Mouse (Mus musculus) spleen, adult 2 months (tissue): ENCODE results near the gene Kdm3a. TPM values are rescaled to one million over a fixed set of nuclear protein-coding genes. Genes with fewer than 3 reads are reported as not detected.
A peak's percentile ranks its signal among the peaks of the same experiment; 100 is the strongest.

Source experiments
- DNase-seq, 2 experiments: peaks; one replicate each; pipeline versions ENCODE4 v3.0.0 to v3.0.0-alpha.2; 2012 to 2021; ENCODE audit warnings: low spot score in 2 of 2, low read depth in 1 of 2
- H3K27ac ChIP-seq: fragments of 200-500 bp; 2 replicates; pipeline ENCODE4 v1.5.1; 2012; ENCODE audit warnings: low read length, inconsistent platforms; ENCODE audit not compliant: insufficient read depth
- H3K27me3 ChIP-seq: fragments of 200-500 bp; 2 replicates; pipeline ENCODE4 v1.6.1; 2012; ENCODE audit warnings: mild to moderate bottlenecking, moderate library complexity, low read length, inconsistent platforms; ENCODE audit not compliant: control insufficient read depth, insufficient read depth
- H3K36me3 ChIP-seq: fragments of 200-500 bp; 2 replicates; pipeline ENCODE4 v1.6.1; 2012; ENCODE audit warnings: mild to moderate bottlenecking, low read length, inconsistent platforms; ENCODE audit not compliant: control insufficient read depth, insufficient read depth
- H3K4me1 ChIP-seq: fragments of 200-500 bp; 2 replicates; pipeline ENCODE4 v1.6.1; 2011; ENCODE audit warnings: inconsistent platforms; ENCODE audit not compliant: control insufficient read depth, insufficient read depth, insufficient read length
- H3K4me3 ChIP-seq: fragments of 200-500 bp; 2 replicates; pipeline ENCODE4 v1.5.1; 2011; ENCODE audit warnings: mild to moderate bottlenecking, inconsistent platforms; ENCODE audit not compliant: insufficient read depth, insufficient read length; ENCODE audit errors: extremely low read depth
- CTCF ChIP-seq: fragments of 200-500 bp; IDR thresholded peaks from 2 replicates; pipeline ENCODE4 v1.5.1; 2011; ENCODE audit warnings: mild to moderate bottlenecking, inconsistent platforms; ENCODE audit not compliant: insufficient read depth, insufficient read length, insufficient replicate concordance; ENCODE audit errors: extremely low read depth
- POLR2A ChIP-seq: fragments of 200-500 bp; IDR thresholded peaks from 2 replicates; pipeline ENCODE4 v1.6.1; 2011; ENCODE audit warnings: low read depth, low read length, inconsistent platforms
- WGBS: fragments of 180-500 bp; shearing (Covaris S2); methylation state at CpG from one replicate; pipeline ENCODE4 v1.1.7; 2018; 5-methylcytosine and 5-hydroxymethylcytosine counted together
- polyA plus RNA-seq: library from polyadenylated mRNA; depleted of rRNA; stranded (reverse); fragments of >200 nt; gene quantifications from 2 replicates; pipeline ENCODE4 v1.2.3, GENCODE M21; 2012

Kdm3a gene
- polyA plus RNA-seq, 1 experiment = 9.9 TPM

- Histone ChIP-seq H3K36me3 (peaks cover 6% of the 10 kb centered on the region), H3K27ac (peak overlapping the region; percentile 99), H3K4me1 (no peaks in the 10 kb centered on the region; the same call in none of the 2 replicates), H3K4me3 (peak overlapping the region; percentile 86), H3K27me3 (no peaks in the 10 kb centered on the region; the same call in 1 of the 2 replicates)
- no peak for TF ChIP-seq POLR2A
- TF ChIP-seq CTCF = no peak
- DNase-seq = no peak
- WGBS = 2% methylated on average over 41 of the region's 41 CpGs
Observed at GRCm38 (mm10) chr6:71632486-71632828, 333 bp downstream of the Kdm3a start.

GRCm38 (mm10) chr6:71631706-71632461 is 906 bp downstream of the Kdm3a start:
- H3K27me3 ChIP-seq = no peaks in the 10 kb centered on the region; the same call in 1 of the 2 replicates
- peak overlapping the region; percentile 99 for H3K27ac ChIP-seq
- 5% methylated on average over 40 of the region's 42 CpGs for WGBS
- peak overlapping the region; percentile 86 for H3K4me3 ChIP-seq
- DNase-seq = peak; percentile 14 to 43
- H3K36me3 ChIP-seq = peaks cover 8% of the 10 kb centered on the region
- H3K4me1 ChIP-seq = no peaks in the 10 kb centered on the region; the same call in none of the 2 replicates
- TF ChIP-seq CTCF (no peak), POLR2A (no peak)

GRCm38 (mm10) chr6:71631196-71631595 is 1.6 kb downstream of the Kdm3a start:
- Histone ChIP-seq H3K27me3 (no peaks in the 10 kb centered on the region), H3K27ac (no peak overlapping the region), H3K36me3 (peaks cover 12% of the 10 kb centered on the region), H3K4me3 (no peak overlapping the region), H3K4me1 (no peaks in the 10 kb centered on the region; the same call in none of the 2 replicates)
- WGBS = 27% methylated on average over 2 of the region's 2 CpGs
- TF ChIP-seq CTCF (no peak), POLR2A (no peak)
- DNase-seq = no peak

- Histone ChIP-seq H3K4me3 (no peak overlapping the region), H3K27ac (no peak overlapping the region), H3K27me3 (no peaks in the 10 kb centered on the region), H3K4me1 (no peaks in the 10 kb centered on the region; the same call in none of the 2 replicates), H3K36me3 (peaks cover 23% of the 10 kb centered on the region)
- no peak for DNase-seq
- TF ChIP-seq POLR2A (no peak), CTCF (no peak)
Observed at GRCm38 (mm10) chr6:71627325-71627724, 5.5 kb downstream of the Kdm3a start.

GRCm38 (mm10) chr6:71625984-71626383 is 6.8 kb downstream of the Kdm3a start:
- 94% methylated on average over 2 of the region's 2 CpGs for WGBS
- H3K27ac ChIP-seq = no peak overlapping the region
- peaks cover 28% of the 10 kb centered on the region for H3K36me3 ChIP-seq
- H3K4me3 ChIP-seq = no peak overlapping the region
- H3K4me1 ChIP-seq = no peaks in the 10 kb centered on the region; the same call in 1 of the 2 replicates
- DNase-seq = no peak
- H3K27me3 ChIP-seq = no peaks in the 10 kb centered on the region
- TF ChIP-seq CTCF = no peak
- TF ChIP-seq POLR2A = no peak

- DNase-seq = no peak
- TF ChIP-seq CTCF (no peak), POLR2A (no peak)
- Histone ChIP-seq H3K27me3 (no peaks in the 10 kb centered on the region), H3K27ac (no peak overlapping the region), H3K4me3 (no peak overlapping the region), H3K4me1 (no peaks in the 10 kb centered on the region), H3K36me3 (peaks cover 30% of the 10 kb centered on the region)
Observed at GRCm38 (mm10) chr6:71624723-71625122, 8.1 kb downstream of the Kdm3a start.

GRCm38 (mm10) chr6:71621981-71622380 is 10.8 kb downstream of the Kdm3a start:
- TF ChIP-seq CTCF = no peak
- no peaks in the 10 kb centered on the region for H3K4me1 ChIP-seq
- H3K36me3 ChIP-seq = peaks cover 35% of the 10 kb centered on the region
- no peak overlapping the region for H3K27ac ChIP-seq
- 93% methylated on average over 5 of the region's 5 CpGs for WGBS
- no peaks in the 10 kb centered on the region for H3K27me3 ChIP-seq
- no peak overlapping the region for H3K4me3 ChIP-seq
- no peak for DNase-seq
